Mouse (Mus musculus) C2C12 (cell line): ENCODE data around the gene Ptms. TPM values are rescaled to one million over a fixed set of nuclear protein-coding genes. Genes with fewer than 3 reads are reported as not detected.

ENCODE experiments used
- H3K27me3 ChIP-seq: one replicate; pipeline ENCODE4 v1.6.1; 2011; ENCODE audit not compliant: control insufficient read depth, insufficient read depth, insufficient read length
- H3K36me3 ChIP-seq: one replicate; pipeline ENCODE4 v1.6.1; 2011; ENCODE audit not compliant: control insufficient read depth, insufficient read depth
- H3K4me3 ChIP-seq: one replicate; pipeline ENCODE4 v1.5.1; 2011; ENCODE audit warnings: mild to moderate bottlenecking, control low read depth; ENCODE audit not compliant: poor library complexity, insufficient read depth, severe bottlenecking
- H3K79me2 ChIP-seq: one replicate; pipeline ENCODE4 v1.6.1; 2011; ENCODE audit not compliant: control insufficient read depth, insufficient read depth
- H3K79me3 ChIP-seq: one replicate; pipeline ENCODE4 v1.6.1; 2011; ENCODE audit warnings: low read depth, control low read depth
- H3ac ChIP-seq: one replicate; pipeline ENCODE3; 2011; ENCODE audit warnings: low read depth; ENCODE audit not compliant: control insufficient read depth, insufficient read length
- CEBPB ChIP-seq: IDR thresholded peaks from one replicate; pipeline ENCODE4 v1.6.1; 2011; ENCODE audit warnings: low read depth, mild to moderate bottlenecking, control low read depth, moderate library complexity
- CTCF ChIP-seq: IDR thresholded peaks from one replicate; pipeline ENCODE4 v1.5.1; 2011; ENCODE audit not compliant: control insufficient read depth, insufficient read depth, insufficient read length
- FOSL1 ChIP-seq: IDR thresholded peaks from one replicate; pipeline ENCODE4 v1.8.0; 2011; ENCODE audit warnings: mild to moderate bottlenecking, low read length; ENCODE audit not compliant: poor library complexity, insufficient read depth, severe bottlenecking
- MAX ChIP-seq: IDR thresholded peaks from one replicate; pipeline ENCODE4 v1.6.1; 2011; ENCODE audit warnings: mild to moderate bottlenecking, control low read depth
- MYOD1 ChIP-seq: IDR thresholded peaks from one replicate; pipeline ENCODE4 v1.6.1; 2011; ENCODE audit warnings: low read depth; ENCODE audit not compliant: control insufficient read depth, insufficient read length
- MYOG ChIP-seq: IDR thresholded peaks from one replicate; pipeline ENCODE4 v1.6.1; 2011; ENCODE audit not compliant: control insufficient read depth, insufficient read length; ENCODE audit errors: extremely low read depth
- USF1 ChIP-seq: IDR thresholded peaks from one replicate; pipeline ENCODE4 v1.6.1; 2011; ENCODE audit warnings: low read depth, mild to moderate bottlenecking, control low read depth, moderate library complexity
- polyA plus RNA-seq: library from polyadenylated mRNA; unstranded; fragments of >200 nt; fragmentation: generic; extraction: Trizol; gene quantifications from one replicate; pipeline ENCODE4 v1.2.1, GENCODE M21; 2012; ENCODE audit warnings: missing spikeins

The Ptms gene
- polyA plus RNA-seq, 1 experiment = 1,903 TPM

GRCm38 (mm10) chr6:124904991-124905860 lies 14.7 kb downstream of the Ptms start:
- H3K79me3 ChIP-seq = no peaks in the 10 kb centered on the region
- H3K27me3 ChIP-seq = no peaks in the 10 kb centered on the region
- H3K79me2 ChIP-seq = no peaks in the 10 kb centered on the region
- no peak overlapping the region for H3ac ChIP-seq
- no peaks in the 10 kb centered on the region for H3K36me3 ChIP-seq
- no peak for TF ChIP-seq CTCF
- TF ChIP-seq FOSL1 = no peak
- TF ChIP-seq CEBPB = no peak
- no peak overlapping the region for H3K4me3 ChIP-seq

GRCm38 (mm10) chr6:124904161-124904981 lies 15.5 kb downstream of the Ptms start:
- H3ac ChIP-seq = peak overlapping the region; percentile 65

GRCm38 (mm10) chr6:124903580-124904151 lies 16.2 kb downstream of the Ptms start:
- Histone ChIP-seq H3K4me3 (peak overlapping the region; percentile 30), H3K79me2 (no peaks in the 10 kb centered on the region), H3K27me3 (no peaks in the 10 kb centered on the region), H3K36me3 (no peaks in the 10 kb centered on the region), H3ac (peak overlapping the region; percentile 65), H3K79me3 (no peaks in the 10 kb centered on the region)
- TF ChIP-seq USF1 (no peak), FOSL1 (no peak), CEBPB (no peak), MAX (no peak), MYOD1 (no peak), MYOG (no peak), CTCF (peak; percentile 98)

More at GRCm38 (mm10) chr6:124904161-124904981, 15.5 kb downstream of the Ptms start:
- Histone ChIP-seq H3K27me3 (no peaks in the 10 kb centered on the region), H3K79me3 (no peaks in the 10 kb centered on the region), H3K36me3 (no peaks in the 10 kb centered on the region), H3K4me3 (peak overlapping the region; percentile 30), H3K79me2 (no peaks in the 10 kb centered on the region)
- TF ChIP-seq MYOG = no peak
- TF ChIP-seq MYOD1 = no peak
- TF ChIP-seq CTCF = peak; percentile 54
- no peak for TF ChIP-seq CEBPB
- no peak for TF ChIP-seq USF1

- no peaks in the 10 kb centered on the region for H3K79me3 ChIP-seq
- no peaks in the 10 kb centered on the region for H3K27me3 ChIP-seq
- H3K36me3 ChIP-seq = no peaks in the 10 kb centered on the region
- TF ChIP-seq USF1 (no peak), MYOD1 (no peak), FOSL1 (no peak), MAX (no peak), CEBPB (no peak), MYOG (no peak), CTCF (no peak)
- H3K79me2 ChIP-seq = no peaks in the 10 kb centered on the region
- no peak overlapping the region for H3ac ChIP-seq
- H3K4me3 ChIP-seq = no peak overlapping the region
These were observed 18.1 kb downstream of the Ptms start for GRCm38 (mm10) chr6:124901851-124902250.

GRCm38 (mm10) chr6:124900801-124901480 lies 19.0 kb downstream of the Ptms start:
- no peaks in the 10 kb centered on the region for H3K79me3 ChIP-seq
- no peak overlapping the region for H3ac ChIP-seq
- no peaks in the 10 kb centered on the region for H3K27me3 ChIP-seq
- H3K4me3 ChIP-seq = no peak overlapping the region
- H3K79me2 ChIP-seq = no peaks in the 10 kb centered on the region
- no peaks in the 10 kb centered on the region for H3K36me3 ChIP-seq
- no peak for TF ChIP-seq CEBPB
- no peak for TF ChIP-seq MAX
- no peak for TF ChIP-seq MYOD1
- no peak for TF ChIP-seq USF1
- no peak for TF ChIP-seq MYOG
- TF ChIP-seq CTCF = no peak
